Mouse (Mus musculus): Measurements from ENCODE around the gene Rrad. TPM values are rescaled to one million over a fixed set of nuclear protein-coding genes. Genes with fewer than 3 reads are reported as not detected.

Gene Rrad
- total and polyA plus RNA-seq, 3 experiments = 123 to 414 (median 205) TPM

GRCm38 (mm10) chr8:104613119-104613518, 18.0 kb downstream of the Rrad start:
- H3K27ac ChIP-seq = peak overlapping the region; percentile 93
- H3K36me3 ChIP-seq (ENCODE audit: control insufficient read depth, insufficient read depth, low read length) = no peaks in the 10 kb centered on the region
- WGBS = 38% methylated on average over 4 of the region's 4 CpGs
- no peak for TF ChIP-seq CTCF (IDR thresholded peaks at IDR 0.05)
- peak; percentile 26; the same call in 1 of the 2 replicates for TF ChIP-seq POLR2A (IDR thresholded peaks at IDR 0.05; ENCODE audit: insufficient read depth, low read depth, low read length)
- peak; percentile 67; the same call in 1 of the 2 replicates for TF ChIP-seq EP300 (IDR thresholded peaks at IDR 0.05; ENCODE audit: insufficient read depth, low read depth, low read length)
- no peaks in the 10 kb centered on the region for H3K27me3 ChIP-seq (ENCODE audit: control insufficient read depth, insufficient read depth, low read length)
- H3K9ac ChIP-seq (ENCODE audit: low read depth, low read length) = no peak overlapping the region
- no peak overlapping the region for H3K4me3 ChIP-seq
- H3K4me1 ChIP-seq (ENCODE audit: control insufficient read depth, insufficient read depth, low read length) = peaks cover 12% of the 10 kb centered on the region
- intact Hi-C loops (cut with DNase I) = no loop called here
- peak in 1 of 2 experiments; percentile 63 for DNase-seq
- no peaks in the 10 kb centered on the region for H3K79me2 ChIP-seq (replicated peaks; ENCODE audit: control insufficient read depth, insufficient read depth, low read length)

GRCm38 (mm10) chr8:104611613-104612012, 19.5 kb downstream of the Rrad start:
- peak in 1 of 2 experiments; percentile 22 for DNase-seq
- intact Hi-C loops (cut with DNase I) = no loop called here
- Histone ChIP-seq H3K27ac (peak overlapping the region; percentile 93), H3K9ac (ENCODE audit: low read depth, low read length) (no peak overlapping the region), H3K36me3 (ENCODE audit: control insufficient read depth, insufficient read depth, low read length) (no peaks in the 10 kb centered on the region; the same call in 1 of the 2 replicates), H3K4me1 (ENCODE audit: control insufficient read depth, insufficient read depth, low read length) (peaks cover 14% of the 10 kb centered on the region), H3K79me2 (replicated peaks; ENCODE audit: control insufficient read depth, insufficient read depth, low read length) (no peaks in the 10 kb centered on the region), H3K4me3 (no peak overlapping the region), H3K27me3 (ENCODE audit: control insufficient read depth, insufficient read depth, low read length) (no peaks in the 10 kb centered on the region)
- no peak for TF ChIP-seq CTCF (IDR thresholded peaks at IDR 0.05)
- TF ChIP-seq EP300 (IDR thresholded peaks at IDR 0.05; ENCODE audit: insufficient read depth, low read depth, low read length) = no peak
- no peak for TF ChIP-seq POLR2A (IDR thresholded peaks at IDR 0.05; ENCODE audit: insufficient read depth, low read depth, low read length)
- 37% methylated on average over 4 of the region's 4 CpGs for WGBS

- 54% methylated on average over 12 of the region's 12 CpGs for WGBS
- Histone ChIP-seq H3K4me3 (no peak overlapping the region), H3K27me3 (ENCODE audit: control insufficient read depth, insufficient read depth, low read length) (no peaks in the 10 kb centered on the region), H3K36me3 (ENCODE audit: control insufficient read depth, insufficient read depth, low read length) (no peaks in the 10 kb centered on the region; the same call in 1 of the 2 replicates), H3K9ac (ENCODE audit: low read depth, low read length) (peak overlapping the region; percentile 57), H3K79me2 (replicated peaks; ENCODE audit: control insufficient read depth, insufficient read depth, low read length) (no peaks in the 10 kb centered on the region), H3K27ac (peak overlapping the region; percentile 93), H3K4me1 (ENCODE audit: control insufficient read depth, insufficient read depth, low read length) (peaks cover 14% of the 10 kb centered on the region)
- peak; percentile 71 to 86 for DNase-seq
- TF ChIP-seq POLR2A (IDR thresholded peaks at IDR 0.05; ENCODE audit: insufficient read depth, low read depth, low read length) (peak; percentile 65; the same call in 1 of the 2 replicates), CTCF (IDR thresholded peaks at IDR 0.05) (no peak), EP300 (IDR thresholded peaks at IDR 0.05; ENCODE audit: insufficient read depth, low read depth, low read length) (peak; percentile 99)
- intact Hi-C loops (cut with DNase I) = no loop called here
Measured at GRCm38 (mm10) chr8:104610185-104610766, 20.9 kb downstream of the Rrad start.

- H3K36me3 ChIP-seq (ENCODE audit: control insufficient read depth, insufficient read depth, low read length) = no peaks in the 10 kb centered on the region; the same call in 1 of the 2 replicates
- TF ChIP-seq EP300 (IDR thresholded peaks at IDR 0.05; ENCODE audit: insufficient read depth, low read depth, low read length) (peak; percentile 74), POLR2A (IDR thresholded peaks at IDR 0.05; ENCODE audit: insufficient read depth, low read depth, low read length) (peak; percentile 30; the same call in 1 of the 2 replicates), CTCF (IDR thresholded peaks at IDR 0.05) (no peak)
- H3K4me1 ChIP-seq (ENCODE audit: control insufficient read depth, insufficient read depth, low read length) = peaks cover 14% of the 10 kb centered on the region
- no peak overlapping the region; the same call in 1 of the 2 replicates for H3K4me3 ChIP-seq
- intact Hi-C loops (cut with DNase I) = loop anchor here (1.0 kb wide), 1 partner anchor 20 kb away; no protein-coding TSS in a partner anchor
- DNase-seq = peak; percentile 51 to 84
- WGBS = 40% methylated on average over 8 of the region's 8 CpGs
- H3K9ac ChIP-seq (ENCODE audit: low read depth, low read length) = peak overlapping the region; percentile 57; the same call in 1 of the 2 replicates
- no peaks in the 10 kb centered on the region for H3K27me3 ChIP-seq (ENCODE audit: control insufficient read depth, insufficient read depth, low read length)
- H3K27ac ChIP-seq = peak overlapping the region; percentile 90
- H3K79me2 ChIP-seq (replicated peaks; ENCODE audit: control insufficient read depth, insufficient read depth, low read length) = no peaks in the 10 kb centered on the region
Measured at GRCm38 (mm10) chr8:104609222-104609621, 21.9 kb downstream of the Rrad start.

- no peaks in the 10 kb centered on the region; the same call in 1 of the 2 replicates for H3K36me3 ChIP-seq (ENCODE audit: control insufficient read depth, insufficient read depth, low read length)
- TF ChIP-seq CTCF (IDR thresholded peaks at IDR 0.05) (peak; percentile 56), EP300 (IDR thresholded peaks at IDR 0.05; ENCODE audit: insufficient read depth, low read depth, low read length) (peak; percentile 88), POLR2A (IDR thresholded peaks at IDR 0.05; ENCODE audit: insufficient read depth, low read depth, low read length) (0 out of 2 replicates have a peak, but pooled peaks have one; percentile 26)
- WGBS = 58% methylated on average over 2 of the region's 2 CpGs
- intact Hi-C loops (cut with DNase I) = no loop called here
- H3K27me3 ChIP-seq (ENCODE audit: control insufficient read depth, insufficient read depth, low read length) = no peaks in the 10 kb centered on the region
- peak; percentile 73 to 87 for DNase-seq
- H3K4me3 ChIP-seq = no peak overlapping the region
- no peak overlapping the region for H3K9ac ChIP-seq (ENCODE audit: low read depth, low read length)
- peak overlapping the region; percentile 90 for H3K27ac ChIP-seq
- H3K79me2 ChIP-seq (replicated peaks; ENCODE audit: control insufficient read depth, insufficient read depth, low read length) = no peaks in the 10 kb centered on the region
- H3K4me1 ChIP-seq (ENCODE audit: control insufficient read depth, insufficient read depth, low read length) = peaks cover 12% of the 10 kb centered on the region
Measured at GRCm38 (mm10) chr8:104607944-104608343, 23.2 kb downstream of the Rrad start.

- Histone ChIP-seq H3K27me3 (ENCODE audit: control insufficient read depth, insufficient read depth, low read length) (no peaks in the 10 kb centered on the region), H3K36me3 (ENCODE audit: control insufficient read depth, insufficient read depth, low read length) (no peaks in the 10 kb centered on the region; the same call in 1 of the 2 replicates), H3K4me1 (ENCODE audit: control insufficient read depth, insufficient read depth, low read length) (peaks cover 9% of the 10 kb centered on the region), H3K79me2 (replicated peaks; ENCODE audit: control insufficient read depth, insufficient read depth, low read length) (no peaks in the 10 kb centered on the region), H3K9ac (ENCODE audit: low read depth, low read length) (no peak overlapping the region), H3K27ac (peak overlapping the region; percentile 90), H3K4me3 (no peak overlapping the region)
- whole genome bisulfite sequencing = 12% methylated on average over 6 of the region's 6 CpGs
- intact Hi-C loops (cut with DNase I) = no loop called here
- TF ChIP-seq POLR2A (IDR thresholded peaks at IDR 0.05; ENCODE audit: insufficient read depth, low read depth, low read length) (no peak), EP300 (IDR thresholded peaks at IDR 0.05; ENCODE audit: insufficient read depth, low read depth, low read length) (no peak), CTCF (IDR thresholded peaks at IDR 0.05) (no peak)
- DNase-seq = peak; percentile 29 to 45
Measured at GRCm38 (mm10) chr8:104606329-104606728, 24.8 kb downstream of the Rrad start.
